Comparison of ENCODE assay signal across 16 mouse cellular contexts in genomic region chr11:54312603-54313002, GRCm38 (mm10). TPM values are rescaled to one million over a fixed set of nuclear protein-coding genes. Genes with fewer than 3 reads are reported as not detected.
DNase-seq lines count a peak whose midpoint lies in the region; ATAC-seq and TF ChIP-seq lines count a peak whose summit lies in the region.
"Had no signal": no experiment of that assay in that cellular context is flagged by ENCODE, and none has a peak within 500 bp of the region (broad histone marks: within the 10 kb centered on the region; RNA-seq: fewer than 3 reads in every experiment).

No protein-coding gene starts in this region.

- ATAC-seq in hindbrain, embryonic 16.5 days, result no peak
- ATAC-seq in liver, embryonic 13.5 days (ENCODE audit: low read depth), result no peak
- ATAC-seq: lung, postnatal 0 days had no signal

- H3K9ac ChIP-seq in hindbrain, embryonic 16.5 days (ENCODE audit: low read depth, low read length), result no peak overlapping the region
- no peak overlapping the region for H3K9ac ChIP-seq in liver, embryonic 13.5 days
- H3K9ac ChIP-seq: embryonic facial prominence, embryonic 15.5 days; limb, embryonic 12.5 days had no signal

- H3K27me3 ChIP-seq in cerebellum, adult 2 months (ENCODE audit: control insufficient read depth, insufficient read depth, low read length), result no peaks in the 10 kb centered on the region
- no peaks in the 10 kb centered on the region for H3K27me3 ChIP-seq in hindbrain, embryonic 10.5 days (ENCODE audit: insufficient read depth, poor library complexity, severe bottlenecking)
- H3K27me3 ChIP-seq in hindbrain, embryonic 16.5 days (replicated peaks; ENCODE audit: control insufficient read depth, insufficient read depth, low read length), result no peaks in the 10 kb centered on the region
- no peaks in the 10 kb centered on the region for H3K27me3 ChIP-seq in liver, embryonic 13.5 days
- no peaks in the 10 kb centered on the region for H3K27me3 ChIP-seq in kidney, adult 2 months (replicated peaks; ENCODE audit: control insufficient read depth, insufficient read depth, low read length)
- H3K27me3 ChIP-seq: embryonic facial prominence, embryonic 15.5 days; limb, embryonic 12.5 days had no signal

- H3K4me2 ChIP-seq in hindbrain, embryonic 16.5 days (ENCODE audit: low read length), result no peak overlapping the region
- no peak overlapping the region for H3K4me2 ChIP-seq in liver, embryonic 13.5 days
- H3K4me2 ChIP-seq: embryonic facial prominence, embryonic 15.5 days; limb, embryonic 12.5 days had no signal

- no peaks in the 10 kb centered on the region for H3K9me3 ChIP-seq in hindbrain, embryonic 10.5 days
- no peaks in the 10 kb centered on the region for H3K9me3 ChIP-seq in hindbrain, embryonic 16.5 days (ENCODE audit: control insufficient read depth, low read length)
- H3K9me3 ChIP-seq in liver, embryonic 13.5 days (replicated peaks), result no peaks in the 10 kb centered on the region
- H3K9me3 ChIP-seq: embryonic facial prominence, embryonic 15.5 days; limb, embryonic 12.5 days had no signal

- 19% methylated on average over 1 of the region's 1 CpGs for WGBS in cerebellum, adult 2 months
- 38% methylated on average over 1 of the region's 1 CpGs for WGBS in hindbrain, embryonic 10.5 days
- WGBS in hindbrain, embryonic 16.5 days, result 14% methylated on average over 1 of the region's 1 CpGs
- 12% methylated on average over 1 of the region's 1 CpGs for WGBS in liver, embryonic 13.5 days (ENCODE audit: insufficient replicate concordance)
- WGBS in kidney, adult 2 months, result 43% methylated on average over 1 of the region's 1 CpGs

- no peaks in the 10 kb centered on the region for H3K36me3 ChIP-seq in hindbrain, embryonic 10.5 days
- H3K36me3 ChIP-seq in hindbrain, embryonic 16.5 days (ENCODE audit: control insufficient read depth, insufficient read depth, low read length), result no peaks in the 10 kb centered on the region
- H3K36me3 ChIP-seq in liver, embryonic 13.5 days, result no peaks in the 10 kb centered on the region
- no peaks in the 10 kb centered on the region for H3K36me3 ChIP-seq in kidney, adult 2 months (ENCODE audit: control insufficient read depth, insufficient read depth, low read length)
- H3K36me3 ChIP-seq: embryonic facial prominence, embryonic 15.5 days; limb, embryonic 12.5 days had no signal

- H3K27ac ChIP-seq in cerebellum, adult 2 months (ENCODE audit: insufficient read depth, low read length), result peak overlapping the region; percentile 20; the same call in 1 of the 2 replicates
- peak overlapping the region; percentile 83 for H3K27ac ChIP-seq in hindbrain, embryonic 10.5 days
- H3K27ac ChIP-seq in hindbrain, embryonic 16.5 days (ENCODE audit: low read depth, low read length), result no peak overlapping the region
- peak overlapping the region; percentile 43 for H3K27ac ChIP-seq in cortical plate, adult 2 months (ENCODE audit: insufficient read depth, low read length)
- 0 out of 2 replicates have a peak overlapping the region, but pooled peaks have one; percentile 79 for H3K27ac ChIP-seq in liver, embryonic 13.5 days
- no peak overlapping the region for H3K27ac ChIP-seq in kidney, adult 2 months (ENCODE audit: insufficient read depth, low read depth, low read length)
- H3K27ac ChIP-seq: embryonic facial prominence, embryonic 15.5 days had no signal

- TF ChIP-seq POLR2A in cerebellum, adult 2 months (IDR thresholded peaks at IDR 0.05; ENCODE audit: borderline replicate concordance, insufficient read depth, low read length), result no peak
- no peak for TF ChIP-seq POLR2A in cortical plate, adult 2 months (IDR thresholded peaks at IDR 0.05; ENCODE audit: extremely low read depth, insufficient read depth, low read length)
- TF ChIP-seq POLR2A in kidney, adult 2 months (IDR thresholded peaks at IDR 0.05; ENCODE audit: low read depth, low read length), result no peak

- DNase-seq in cerebellum, adult 2 months, result peak in 1 of 2 experiments; percentile 15
- no peak for DNase-seq in cerebellum, postnatal 4 days (ENCODE audit: low spot score in 2 of 2)
- peak; percentile 4 for DNase-seq in hindbrain, embryonic 10.5 days (ENCODE audit: low spot score)
- DNase-seq in liver, embryonic 13.5 days, result no peak
- DNase-seq in kidney, adult 2 months, result no peak
- DNase-seq in thymus, postnatal 10 days (ENCODE audit: low spot score in 2 of 2), result no peak
- DNase-seq: cerebellum, adult 8-10 months; gastrocnemius, postnatal 10 days; thymus, adult 18-20 months had no signal

- TF ChIP-seq CTCF in cerebellum, adult 2 months (IDR thresholded peaks at IDR 0.05; ENCODE audit: borderline replicate concordance, insufficient read depth, low read depth, low read length), result no peak
- TF ChIP-seq CTCF in cortical plate, adult 2 months (IDR thresholded peaks at IDR 0.05; ENCODE audit: extremely low read depth, insufficient read depth, low read length), result no peak
- no peak for TF ChIP-seq CTCF in kidney, adult 2 months (conservative IDR thresholded peaks at IDR 0.05; ENCODE audit: insufficient read depth, insufficient read length, low read depth, low read length)

- no peak overlapping the region for H3K4me3 ChIP-seq in cerebellum, adult 2 months (replicated peaks; ENCODE audit: insufficient read depth, low read depth, low read length)
- H3K4me3 ChIP-seq in hindbrain, embryonic 10.5 days, result no peak overlapping the region
- no peak overlapping the region for H3K4me3 ChIP-seq in hindbrain, embryonic 16.5 days (ENCODE audit: low read length)
- H3K4me3 ChIP-seq in cortical plate, adult 2 months (ENCODE audit: insufficient read depth, low read length), result no peak overlapping the region
- H3K4me3 ChIP-seq in liver, embryonic 13.5 days (replicated peaks), result no peak overlapping the region
- H3K4me3 ChIP-seq in kidney, adult 2 months (ENCODE audit: insufficient read depth, low read depth, low read length), result no peak overlapping the region
- H3K4me3 ChIP-seq: embryonic facial prominence, embryonic 15.5 days; limb, embryonic 12.5 days had no signal

- H3K4me1 ChIP-seq in cerebellum, adult 2 months (ENCODE audit: control insufficient read depth, insufficient read depth, low read length), result peaks cover 65% of the 10 kb centered on the region
- H3K4me1 ChIP-seq in hindbrain, embryonic 10.5 days (replicated peaks), result peaks cover 52% of the 10 kb centered on the region
- peaks cover 16% of the 10 kb centered on the region for H3K4me1 ChIP-seq in hindbrain, embryonic 16.5 days (ENCODE audit: control insufficient read depth, insufficient read depth, low read depth, low read length)
- H3K4me1 ChIP-seq in cortical plate, adult 2 months (ENCODE audit: control insufficient read depth, insufficient read depth, low read length), result peaks cover 20% of the 10 kb centered on the region
- H3K4me1 ChIP-seq in liver, embryonic 13.5 days (replicated peaks), result peaks cover 44% of the 10 kb centered on the region
- no peaks in the 10 kb centered on the region for H3K4me1 ChIP-seq in kidney, adult 2 months (ENCODE audit: control insufficient read depth, insufficient read depth, low read length)

RNA-seq across cellular contexts. Expression of gene Acsl6, which starts 9.0 kb away (rescaled TPM):
- polyA plus RNA-seq in cerebellum, adult 2 months (2012; rRNA removed), result 189 and 194 TPM in 2 replicates
- 12.4 and 18.2 TPM in 2 replicates for polyA plus RNA-seq in hindbrain, embryonic 10.5 days (2016; fragmentation: Nextera tagmentation; extraction: Ambion mirVana)
- 49.8 and 52.6 TPM in 2 replicates for polyA plus RNA-seq in hindbrain, embryonic 16.5 days (2015; fragmentation: Nextera tagmentation; extraction: Ambion mirVana)
- polyA plus RNA-seq in cortical plate, adult 2 months (2012; rRNA removed), result 191 and 192 TPM in 2 replicates
- 1.2 and 1.9 TPM in 2 replicates for polyA plus RNA-seq in liver, embryonic 13.5 days (2015; fragmentation: Nextera tagmentation; extraction: Ambion mirVana)
- 0.19 and 0.53 TPM in 2 replicates for polyA plus RNA-seq in kidney, adult 2 months (2012; rRNA removed)

RNA-seq across cellular contexts. Expression of gene Il3, which starts 45.5 kb away (rescaled TPM):
- not detected in 2 replicates for polyA plus RNA-seq in cerebellum, adult 2 months (2012; rRNA removed)
- polyA plus RNA-seq in hindbrain, embryonic 10.5 days (2016; fragmentation: Nextera tagmentation; extraction: Ambion mirVana), result not detected in 2 replicates
- not detected in 2 replicates for polyA plus RNA-seq in hindbrain, embryonic 16.5 days (2015; fragmentation: Nextera tagmentation; extraction: Ambion mirVana)
- polyA plus RNA-seq in cortical plate, adult 2 months (2012; rRNA removed), result not detected in 2 replicates
- polyA plus RNA-seq in liver, embryonic 13.5 days (2015; fragmentation: Nextera tagmentation; extraction: Ambion mirVana), result not detected in 2 replicates
- not detected in 2 replicates for polyA plus RNA-seq in kidney, adult 2 months (2012; rRNA removed)
- polyA plus RNA-seq: embryonic facial prominence, embryonic 15.5 days; kidney, embryonic 14.5 days; limb, embryonic 12.5 days; lung, postnatal 0 days; spleen, adult 2 months had no signal

RNA-seq across cellular contexts. Expression of gene Meikin, which starts 57.8 kb away (rescaled TPM):
- not detected in 2 replicates for polyA plus RNA-seq in cerebellum, adult 2 months (2012; rRNA removed)
- polyA plus RNA-seq in hindbrain, embryonic 10.5 days (2016; fragmentation: Nextera tagmentation; extraction: Ambion mirVana), result not detected in 2 replicates
- polyA plus RNA-seq in hindbrain, embryonic 16.5 days (2015; fragmentation: Nextera tagmentation; extraction: Ambion mirVana), result not detected in 2 replicates
- polyA plus RNA-seq in cortical plate, adult 2 months (2012; rRNA removed), result not detected in 2 replicates
- polyA plus RNA-seq in liver, embryonic 13.5 days (2015; fragmentation: Nextera tagmentation; extraction: Ambion mirVana), result not detected in 2 replicates
- not detected in 2 replicates for polyA plus RNA-seq in kidney, adult 2 months (2012; rRNA removed)
- polyA plus RNA-seq: embryonic facial prominence, embryonic 15.5 days; kidney, embryonic 14.5 days; limb, embryonic 12.5 days; lung, postnatal 0 days; spleen, adult 2 months had no signal

Comparison
In these comparisons a context has a peak if more than half of its experiments do, and no peak if none do; other contexts are left out.
1. H3K27ac ChIP-seq: peak in cerebellum, adult 2 months (single experiment), hindbrain, embryonic 10.5 days (single experiment), cortical plate, adult 2 months (single experiment) and liver, embryonic 13.5 days (single experiment); none in hindbrain, embryonic 16.5 days (single experiment) and kidney, adult 2 months (single experiment).